Mouse (Mus musculus): ENCODE data around the gene Cd46.

- TF ChIP-seq GATA1 (IDR thresholded peaks at IDR 0.05; ENCODE audit: low read length) (no peak), TAL1 (IDR thresholded peaks at IDR 0.05; ENCODE audit: low read length) (no peak)
Measured at GRCm38 (mm10) chr1:194994262-194994661, 97.8 kb downstream of the Cd46 start.
